Mouse (Mus musculus) left cerebral cortex, adult 2 months (tissue): ENCODE data around the gene Emid1. TPM values are rescaled to one million over a fixed set of nuclear protein-coding genes. Genes with fewer than 3 reads are reported as not detected.
"Not testable (repeated sequence)": the region's sequence is repeated elsewhere in the genome, so short reads cannot be mapped to it uniquely, and the experiment has no call there.

Experiments
- DNase-seq, 2 experiments: peaks; one replicate each; pipeline ENCODE4 v3.0.0; 2021 to 2022; ENCODE audit warnings: low spot score in 2 of 2, mixed read lengths in 1 of 2; ENCODE audit errors: extremely low spot score in 1 of 2
- H3K27ac ChIP-seq: fragments of 200-600 bp; 2 replicates; pipeline ENCODE4 v1.8.1; 2022
- H3K4me3 ChIP-seq: fragments of 200-600 bp; 2 replicates; pipeline ENCODE4 v1.8.1; 2022
- CTCF ChIP-seq: fragments of 200-600 bp; IDR thresholded peaks from 2 replicates; pipeline ENCODE4 v1.8.1; 2022; ENCODE audit warnings: antibody characterized with exemption, mild to moderate bottlenecking, moderate library complexity
- intact Hi-C: fragments of 180-260 bp; cut with DNase I; formaldehyde crosslinking; loops from one replicate; pipeline ENCODE4 v1.15.1; 2025
- total RNA-seq, 2 experiments: library from RNA; stranded (reverse); gene quantifications; 2 replicates each; pipeline ENCODE4 v1.2.3; 2021

The Emid1 gene
- total RNA-seq, 2 experiments from 2014 or later = 6.2 to 8.1 TPM

GRCm38 (mm10) chr11:5099576-5100183 is 52.4 kb downstream of the Emid1 start:
- peak overlapping the region; percentile 100 for H3K27ac ChIP-seq
- peak overlapping the region; percentile 85 for H3K4me3 ChIP-seq
- no peak for TF ChIP-seq CTCF
- intact Hi-C loops = loop anchor here (5.0 kb wide), 1 partner anchor 663 kb away; the partner anchor contains the start of gene Urgcp
- DNase-seq = peak; percentile 72 to 76

- intact Hi-C loops = loop anchor here (5.0 kb wide), 1 partner anchor 663 kb away; the partner anchor contains the start of gene Urgcp
- Histone ChIP-seq H3K27ac (peak within 1 kb of the TSS; percentile 100), H3K4me3 (peak within 1 kb of the TSS; percentile 85)
- no peak for TF ChIP-seq CTCF
- peak; percentile 94 to 98 for DNase-seq
These were observed 53.1 kb downstream of the Emid1 start, which contains the start of the genes Rhbdd3 and Ewsr1 for GRCm38 (mm10) chr11:5098736-5099542. Rhbdd3 (plus strand) TSS chr11:5098926. Ewsr1 (minus strand) TSS chr11:5099266.

- peak; percentile 58 to 61 for DNase-seq
- Histone ChIP-seq H3K4me3 (peak overlapping the region; percentile 85), H3K27ac (peak overlapping the region; percentile 100)
- intact Hi-C loops = loop anchor here (5.0 kb wide), 1 partner anchor 664 kb away; the partner anchor contains the start of gene Urgcp
- no peak for TF ChIP-seq CTCF
These were observed 53.9 kb downstream of the Emid1 start for GRCm38 (mm10) chr11:5098035-5098735.

GRCm38 (mm10) chr11:5096480-5097020 is 55.5 kb downstream of the Emid1 start:
- Histone ChIP-seq H3K4me3 (no peak overlapping the region), H3K27ac (no peak overlapping the region)
- DNase-seq = no peak
- intact Hi-C loops = loop anchor here (5.0 kb wide), 1 partner anchor 666 kb away; the partner anchor contains the start of gene Urgcp
- no peak for TF ChIP-seq CTCF

GRCm38 (mm10) chr11:5095877-5096276 is 56.2 kb downstream of the Emid1 start:
- Histone ChIP-seq H3K4me3 (no peak overlapping the region), H3K27ac (no peak overlapping the region)
- no peak for DNase-seq
- TF ChIP-seq CTCF = no peak
- intact Hi-C loops = loop anchor here (5.0 kb wide), 1 partner anchor 666 kb away; the partner anchor contains the start of gene Urgcp

- intact Hi-C loops = no loop called here
- TF ChIP-seq CTCF = peak; percentile 32
- no peak overlapping the region for H3K4me3 ChIP-seq
- no peak overlapping the region for H3K27ac ChIP-seq
- no peak for DNase-seq
These were observed 60.4 kb downstream of the Emid1 start for GRCm38 (mm10) chr11:5091706-5092105.

- no peak overlapping the region for H3K4me3 ChIP-seq
- no peak for DNase-seq
- intact Hi-C loops = no loop called here
- no peak for TF ChIP-seq CTCF
- H3K27ac ChIP-seq = no peak overlapping the region
These were observed 62.9 kb downstream of the Emid1 start for GRCm38 (mm10) chr11:5089147-5089546.

GRCm38 (mm10) chr11:5076843-5077242 is 75.2 kb downstream of the Emid1 start:
- H3K4me3 ChIP-seq, H3K27ac ChIP-seq, intact Hi-C loops, DNase-seq: not testable (repeated sequence)

- Histone ChIP-seq H3K4me3 (no peak overlapping the region), H3K27ac (no peak overlapping the region)
- peak; percentile 26 for TF ChIP-seq CTCF
- intact Hi-C loops = no loop called here
- DNase-seq = no peak
These were observed 76.3 kb downstream of the Emid1 start for GRCm38 (mm10) chr11:5075760-5076159.

- peak; percentile 62 for TF ChIP-seq CTCF
- Histone ChIP-seq H3K4me3 (no peak overlapping the region), H3K27ac (no peak overlapping the region)
- DNase-seq = no peak
- intact Hi-C loops = no loop called here
These were observed 77.2 kb downstream of the Emid1 start for GRCm38 (mm10) chr11:5074882-5075281.
